Mouse (Mus musculus) neural tube, embryonic 11.5 days (tissue): ENCODE data around the gene Efcab7. TPM values are rescaled to one million over a fixed set of nuclear protein-coding genes. Genes with fewer than 3 reads are reported as not detected.

Source experiments
- ATAC-seq: fragments of 200-750 bp; cut with Nextera tagmentation; 2 replicates; pipeline ENCODE4 v1.8.0; 2017; ENCODE audit warnings: moderate number of reproducible peaks, mild to moderate bottlenecking, moderate TSS enrichment, moderate library complexity; ENCODE audit not compliant: insufficient read depth, low FRiP score, low TSS enrichment
- DNase-seq: peaks from one replicate; pipeline ENCODE4 v3.0.0-alpha.2; 2015; ENCODE audit warnings: low spot score
- H3K27ac ChIP-seq: fragments of 300-500 bp; sonication (generic); 2 replicates; pipeline ENCODE4 v1.5.1; 2014; ENCODE audit warnings: low read depth, mild to moderate bottlenecking, low read length
- H3K27me3 ChIP-seq: fragments of 300-500 bp; sonication (generic); 2 replicates; pipeline ENCODE4 v1.6.1; 2014; ENCODE audit warnings: mild to moderate bottlenecking, low read length, mixed read lengths; ENCODE audit not compliant: control insufficient read depth, insufficient read depth
- H3K36me3 ChIP-seq: fragments of 300-500 bp; sonication (generic); 2 replicates; pipeline ENCODE4 v1.6.1; 2014; ENCODE audit warnings: mild to moderate bottlenecking, low read length, moderate library complexity, mixed read lengths; ENCODE audit not compliant: control insufficient read depth, insufficient read depth
- H3K4me1 ChIP-seq: fragments of 300-500 bp; sonication (generic); 2 replicates; pipeline ENCODE4 v1.6.1; 2014; ENCODE audit warnings: low read length, mixed read lengths; ENCODE audit not compliant: control insufficient read depth, insufficient read depth
- H3K4me2 ChIP-seq: fragments of 300-500 bp; sonication (generic); 2 replicates; pipeline ENCODE4 v1.6.1; 2014; ENCODE audit warnings: low read depth, mild to moderate bottlenecking, moderate library complexity
- H3K4me3 ChIP-seq: fragments of 300-500 bp; sonication (generic); 2 replicates; pipeline ENCODE4 v1.5.1; 2014; ENCODE audit warnings: low read depth, low read length
- H3K9ac ChIP-seq: fragments of 300-500 bp; sonication (generic); 2 replicates; pipeline ENCODE4 v1.6.1; 2014; ENCODE audit warnings: mild to moderate bottlenecking, low read length
- H3K9me3 ChIP-seq: fragments of 300-500 bp; sonication (generic); 2 replicates; pipeline ENCODE4 v1.6.1; 2016; ENCODE audit warnings: low read length; ENCODE audit not compliant: control insufficient read depth
- WGBS: fragments of 180-500 bp; shearing (Covaris S2); extraction: QIAGEN DNeasy Blood & Tissue Kit; methylation state at CpG from one replicate; pipeline ENCODE4 v1.1.7; 2014; 5-methylcytosine and 5-hydroxymethylcytosine counted together
- polyA plus RNA-seq: library from polyadenylated mRNA; unstranded; fragments of >200 nt; fragmentation: Nextera tagmentation; extraction: Ambion mirVana; gene quantifications from 2 replicates; pipeline ENCODE4 v1.2.1, GENCODE M21; 2014

Gene Efcab7
- polyA plus RNA-seq, 1 experiment from 2014 or later = 23.5 TPM

GRCm38 (mm10) chr4:99955396-99955795, 126.4 kb downstream of the Efcab7 start:
- no peaks in the 10 kb centered on the region for H3K9me3 ChIP-seq
- no peak overlapping the region for H3K9ac ChIP-seq
- no peaks in the 10 kb centered on the region for H3K27me3 ChIP-seq
- H3K4me3 ChIP-seq = no peak overlapping the region
- H3K36me3 ChIP-seq = no peaks in the 10 kb centered on the region
- H3K27ac ChIP-seq = no peak overlapping the region
- DNase-seq (no peak), ATAC-seq (no peak)
- H3K4me1 ChIP-seq = no peaks in the 10 kb centered on the region
- no peak overlapping the region for H3K4me2 ChIP-seq
- 82% methylated on average over 10 of the region's 10 CpGs for WGBS

GRCm38 (mm10) chr4:99957186-99957585, 128.2 kb downstream of the Efcab7 start:
- DNase-seq = no peak
- Histone ChIP-seq H3K9me3 (no peaks in the 10 kb centered on the region), H3K27ac (no peak overlapping the region), H3K27me3 (no peaks in the 10 kb centered on the region), H3K36me3 (no peaks in the 10 kb centered on the region), H3K4me3 (no peak overlapping the region), H3K4me1 (no peaks in the 10 kb centered on the region), H3K9ac (no peak overlapping the region), H3K4me2 (no peak overlapping the region)
- ATAC-seq = no peak
- 95% methylated on average over 4 of the region's 4 CpGs for WGBS

GRCm38 (mm10) chr4:99958084-99958815, 129.3 kb downstream of the Efcab7 start:
- no peak for ATAC-seq
- 90% methylated on average over 7 of the region's 7 CpGs for WGBS
- no peaks in the 10 kb centered on the region for H3K9me3 ChIP-seq
- H3K36me3 ChIP-seq = no peaks in the 10 kb centered on the region
- DNase-seq = no peak
- H3K27me3 ChIP-seq = no peaks in the 10 kb centered on the region
- H3K4me3 ChIP-seq = no peak overlapping the region
- H3K4me1 ChIP-seq = no peaks in the 10 kb centered on the region
- H3K9ac ChIP-seq = no peak overlapping the region
- no peak overlapping the region for H3K27ac ChIP-seq
- no peak overlapping the region for H3K4me2 ChIP-seq

GRCm38 (mm10) chr4:99959308-99959707, 130.3 kb downstream of the Efcab7 start:
- Histone ChIP-seq H3K9me3 (no peaks in the 10 kb centered on the region), H3K27ac (no peak overlapping the region), H3K4me1 (no peaks in the 10 kb centered on the region), H3K4me2 (no peak overlapping the region), H3K9ac (no peak overlapping the region), H3K4me3 (no peak overlapping the region), H3K36me3 (no peaks in the 10 kb centered on the region), H3K27me3 (no peaks in the 10 kb centered on the region)
- ATAC-seq (no peak), DNase-seq (no peak)
- 86% methylated on average over 3 of the region's 3 CpGs for WGBS

Other genes with a start within 250 kb of the Efcab7 start
- gene Foxd3, start 172.9 kb upstream of the Efcab7 start, polyA plus RNA-seq = 4.2 and 5.6 TPM in 2 replicates
- 16.4 and 17.4 TPM in 2 replicates for gene Alg6, start 113.5 kb upstream of the Efcab7 start, polyA plus RNA-seq
- 52.1 and 54.7 TPM in 2 replicates for gene Pgm1, start 100.2 kb downstream of the Efcab7 start, polyA plus RNA-seq
- 44.7 and 49.4 TPM in 2 replicates for gene Itgb3bp, start 100.6 kb downstream of the Efcab7 start, polyA plus RNA-seq